Mouse (Mus musculus) ovary, adult 2 months (tissue): ENCODE measurements around the gene Kmt2c. TPM values are rescaled to one million over a fixed set of nuclear protein-coding genes. Genes with fewer than 3 reads are reported as not detected.

ENCODE experiments used
- polyA plus RNA-seq: library from polyadenylated mRNA; depleted of rRNA; stranded (reverse); fragments of >200 nt; gene quantifications from 2 replicates; pipeline ENCODE4 v1.2.3, GENCODE M21; 2012; rRNA removed

Gene Kmt2c
- 11.7 and 14.8 TPM in 2 replicates for polyA plus RNA-seq

DNA sequence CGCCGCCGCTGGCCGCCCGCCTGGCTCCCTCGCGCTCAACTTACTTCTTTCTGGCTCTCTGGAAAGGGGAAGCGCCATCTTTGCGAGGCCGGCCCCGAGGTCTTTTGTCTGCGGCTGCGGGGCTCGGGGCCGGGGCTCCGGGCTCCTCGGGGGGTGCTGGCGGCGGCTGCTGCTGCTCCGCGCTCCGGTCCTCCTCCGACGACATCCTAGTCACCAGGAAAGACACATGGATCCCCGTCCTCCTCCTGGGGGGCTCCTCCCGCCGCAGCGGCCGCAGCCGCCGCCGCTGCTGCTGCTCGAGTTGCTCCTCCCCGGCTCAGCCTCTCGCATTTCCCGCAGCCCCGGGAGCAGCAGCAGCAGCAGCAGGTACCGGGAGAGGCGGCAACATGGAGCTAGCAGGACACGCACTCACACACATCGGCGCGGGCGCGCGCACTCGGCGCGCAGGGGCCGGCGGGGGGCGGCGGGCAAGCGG, at the start of gene Kmt2c:
Kmt2c (minus strand) TSS at position 438 of the 475 bp plus-strand sequence.

GRCm38 (mm10) chr5:25515767-25516166, 17.2 kb upstream of the Kmt2c start, which contains the start of gene Cct8l1:
TSS of gene Cct8l1 (plus strand) at chr5:25516067.

GRCm38 (mm10) chr5:25222752-25223702, 275.6 kb downstream of the Kmt2c start, which contains the start of gene E130116L18Rik:
TSS of gene E130116L18Rik (minus strand) at chr5:25223153.

Other genes starting within 250 kb of the Kmt2c start
- gene Cct8l1, start 17.3 kb upstream of the Kmt2c start, polyA plus RNA-seq = not detected in 2 replicates
- gene Xrcc2, start 207.0 kb upstream of the Kmt2c start, polyA plus RNA-seq = 14.3 and 14.4 TPM in 2 replicates